Mouse (Mus musculus) liver, postnatal 0 days (tissue): ENCODE measurements at regions not wholly inside any gene's neighbourhood (a gene's known extent, or its start where the extent isn't known, plus 50 kb on each side); places are given as distances from the start of the nearest gene placed in this dataset.

Experiments used
- ATAC-seq: fragments of 200-750 bp; cut with Nextera tagmentation; 2 replicates; pipeline ENCODE4 v1.8.0; 2017; ENCODE audit warnings: mild to moderate bottlenecking, moderate library complexity
- DNase-seq: peaks from one replicate; pipeline ENCODE4 v3.0.0-alpha.2; 2016
- H3K27ac ChIP-seq: fragments of 300-500 bp; sonication (generic); 2 replicates; pipeline ENCODE4 v1.5.1; 2014; ENCODE audit warnings: antibody characterized with exemption, moderate library complexity, mild to moderate bottlenecking, low read depth
- H3K27me3 ChIP-seq: fragments of 300-500 bp; sonication (generic); 2 replicates; pipeline ENCODE4 v1.6.1; 2014; ENCODE audit warnings: low read length, control low read depth, mixed read lengths; ENCODE audit not compliant: insufficient read depth
- H3K36me3 ChIP-seq: fragments of 300-500 bp; sonication (generic); replicated peaks from 2 replicates; pipeline ENCODE4 v1.6.1; 2014; ENCODE audit warnings: mild to moderate bottlenecking, control low read depth, low read length, moderate library complexity, mixed read lengths; ENCODE audit not compliant: insufficient read depth
- H3K4me1 ChIP-seq: fragments of 300-500 bp; sonication (generic); 2 replicates; pipeline ENCODE4 v1.6.1; 2014; ENCODE audit warnings: antibody characterized with exemption, mild to moderate bottlenecking, control low read depth; ENCODE audit not compliant: insufficient read depth
- H3K4me2 ChIP-seq: fragments of 300-500 bp; sonication (generic); 2 replicates; pipeline ENCODE4 v1.6.1; 2014; ENCODE audit warnings: low read depth, mild to moderate bottlenecking, low read length, moderate library complexity, mixed read lengths
- H3K4me3 ChIP-seq: fragments of 300-500 bp; sonication (generic); 2 replicates; pipeline ENCODE4 v1.5.1; 2014; ENCODE audit warnings: low read depth, low read length
- H3K9ac ChIP-seq: fragments of 300-500 bp; sonication (generic); replicated peaks from 2 replicates; pipeline ENCODE4 v1.6.1; 2014; ENCODE audit warnings: mild to moderate bottlenecking, moderate library complexity
- H3K9me3 ChIP-seq: fragments of 300-500 bp; sonication (generic); 2 replicates; pipeline ENCODE4 v1.6.1; 2016; ENCODE audit warnings: mild to moderate bottlenecking, control low read depth, low read length, mixed read lengths
- CTCF ChIP-seq: sonication (generic); IDR thresholded peaks from 2 replicates; pipeline ENCODE4 v1.5.1; 2016; ENCODE audit warnings: antibody characterized with exemption, low read depth
- EP300 ChIP-seq: IDR thresholded peaks from 2 replicates; pipeline ENCODE4 v1.6.1; 2016; ENCODE audit warnings: antibody characterized with exemption, low read depth, mild to moderate bottlenecking
- WGBS: fragments of 180-500 bp; shearing (Covaris S2); extraction: QIAGEN DNeasy Blood & Tissue Kit; methylation state at CpG from one replicate; pipeline ENCODE4 v1.1.7; 2014; ENCODE audit not compliant: insufficient replicate concordance; 5-methylcytosine and 5-hydroxymethylcytosine counted together

DNA sequence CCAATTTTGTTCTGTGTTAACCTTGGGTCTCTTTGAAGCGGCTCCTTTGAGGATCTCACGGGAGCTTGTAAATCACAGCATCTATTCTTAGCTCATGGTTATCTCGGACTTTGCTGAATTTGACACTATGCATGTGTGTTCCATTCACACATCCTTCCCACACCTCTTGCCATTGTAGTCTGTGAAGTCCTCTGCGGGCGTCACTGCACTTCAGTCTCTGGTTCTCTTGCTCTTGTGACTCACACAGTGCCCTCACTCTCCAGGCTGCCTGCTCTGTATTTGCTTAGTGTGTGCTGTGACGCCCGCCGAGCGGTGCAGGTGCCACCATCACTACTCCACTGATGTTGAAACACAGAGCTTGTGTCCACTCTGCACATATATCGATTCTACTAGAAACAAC, 1271.2 kb downstream of the Synb start:
- Histone ChIP-seq H3K4me2 (no peak overlapping the region), H3K27ac (no peak overlapping the region), H3K4me3 (no peak overlapping the region), H3K27me3 (no peaks in the 10 kb centered on the region), H3K9ac (no peak overlapping the region), H3K9me3 (no peaks in the 10 kb centered on the region), H3K4me1 (no peaks in the 10 kb centered on the region), H3K36me3 (no peaks in the 10 kb centered on the region)
- WGBS, result 80% methylated on average over 10 of the region's 10 CpGs
- ATAC-seq (no peak), DNase-seq (no peak)
- TF ChIP-seq EP300 (no peak), CTCF (no peak)

DNA sequence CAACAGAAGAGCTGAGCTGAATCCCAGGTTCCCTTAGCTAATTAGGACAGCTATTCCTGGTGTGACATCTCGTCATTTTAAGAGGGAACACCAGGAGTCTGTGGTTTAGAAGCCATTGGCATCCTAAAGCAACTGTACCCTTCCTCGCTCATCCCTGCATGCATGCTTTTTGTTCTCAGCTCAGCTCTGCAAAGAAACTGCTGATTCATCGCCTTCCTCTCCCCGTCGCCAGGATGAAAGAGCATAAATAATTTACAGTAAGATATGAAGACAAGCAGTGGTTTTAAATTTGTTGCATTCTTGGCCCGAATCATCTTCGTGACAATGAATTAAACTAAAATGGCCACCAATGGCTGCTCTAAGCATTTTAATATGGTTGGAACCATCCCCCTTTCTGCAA, 1272.9 kb downstream of the Synb start:
- Histone ChIP-seq H3K4me2 (no peak overlapping the region), H3K9me3 (no peaks in the 10 kb centered on the region), H3K4me1 (no peaks in the 10 kb centered on the region), H3K27me3 (no peaks in the 10 kb centered on the region), H3K9ac (no peak overlapping the region), H3K27ac (no peak overlapping the region), H3K4me3 (no peak overlapping the region), H3K36me3 (no peaks in the 10 kb centered on the region)
- TF ChIP-seq CTCF (no peak), EP300 (no peak)
- 33% methylated on average over 7 of the region's 7 CpGs for WGBS
- ATAC-seq (no peak), DNase-seq (no peak)

DNA sequence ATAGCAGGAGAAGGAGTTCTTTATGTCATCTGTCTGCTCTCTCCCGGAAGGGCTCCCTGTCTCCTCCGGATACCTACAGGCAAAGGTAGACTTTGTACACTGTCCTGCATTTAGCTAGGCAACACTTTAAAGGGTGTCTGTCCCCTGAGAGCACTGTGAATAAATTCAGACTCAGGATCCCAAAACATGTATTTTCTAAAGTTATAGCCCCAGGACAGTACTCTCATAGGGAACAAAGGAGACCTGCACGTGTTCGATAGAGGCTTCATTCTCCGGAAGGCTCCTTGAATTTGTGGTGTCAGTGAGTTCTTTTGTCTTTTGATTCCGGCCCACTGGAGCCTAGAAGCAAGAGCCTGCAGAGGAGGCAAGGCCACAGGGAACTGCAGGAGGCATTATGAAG, 1273.3 kb downstream of the Synb start:
- Histone ChIP-seq H3K36me3 (no peaks in the 10 kb centered on the region), H3K27me3 (no peaks in the 10 kb centered on the region), H3K9ac (no peak overlapping the region), H3K27ac (no peak overlapping the region), H3K9me3 (no peaks in the 10 kb centered on the region), H3K4me1 (no peaks in the 10 kb centered on the region), H3K4me2 (no peak overlapping the region), H3K4me3 (no peak overlapping the region)
- no peak for DNase-seq
- no peak for ATAC-seq
- WGBS, result 86% methylated on average over 6 of the region's 6 CpGs
- TF ChIP-seq EP300, result no peak
- TF ChIP-seq CTCF, result no peak

DNA sequence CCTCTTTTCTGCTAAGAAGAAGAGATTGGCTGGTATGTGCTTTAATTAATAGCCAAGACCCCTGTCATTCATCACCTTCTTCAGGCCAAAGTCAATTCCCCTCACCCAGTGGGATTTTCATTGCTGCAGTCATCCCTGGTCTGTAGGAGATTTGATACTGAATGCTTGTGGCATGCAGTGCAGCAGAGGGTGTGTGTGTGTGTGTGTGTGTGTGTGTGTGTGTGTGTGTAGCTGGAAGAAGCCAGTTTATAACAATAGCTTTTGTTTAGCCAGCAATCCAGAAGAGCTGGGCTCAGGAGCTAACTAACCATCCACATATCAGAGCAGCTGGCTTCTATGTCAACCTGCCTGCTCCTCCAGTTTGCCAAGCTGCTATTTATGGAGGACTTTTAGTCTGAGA, 1275.4 kb downstream of the Synb start:
- no peak for ATAC-seq
- DNase-seq, result no peak
- Histone ChIP-seq H3K9ac (no peak overlapping the region), H3K4me2 (no peak overlapping the region), H3K36me3 (no peaks in the 10 kb centered on the region), H3K4me3 (no peak overlapping the region), H3K27me3 (no peaks in the 10 kb centered on the region), H3K4me1 (no peaks in the 10 kb centered on the region), H3K27ac (no peak overlapping the region), H3K9me3 (no peaks in the 10 kb centered on the region)
- no peak for TF ChIP-seq EP300
- no peak for TF ChIP-seq CTCF

DNA sequence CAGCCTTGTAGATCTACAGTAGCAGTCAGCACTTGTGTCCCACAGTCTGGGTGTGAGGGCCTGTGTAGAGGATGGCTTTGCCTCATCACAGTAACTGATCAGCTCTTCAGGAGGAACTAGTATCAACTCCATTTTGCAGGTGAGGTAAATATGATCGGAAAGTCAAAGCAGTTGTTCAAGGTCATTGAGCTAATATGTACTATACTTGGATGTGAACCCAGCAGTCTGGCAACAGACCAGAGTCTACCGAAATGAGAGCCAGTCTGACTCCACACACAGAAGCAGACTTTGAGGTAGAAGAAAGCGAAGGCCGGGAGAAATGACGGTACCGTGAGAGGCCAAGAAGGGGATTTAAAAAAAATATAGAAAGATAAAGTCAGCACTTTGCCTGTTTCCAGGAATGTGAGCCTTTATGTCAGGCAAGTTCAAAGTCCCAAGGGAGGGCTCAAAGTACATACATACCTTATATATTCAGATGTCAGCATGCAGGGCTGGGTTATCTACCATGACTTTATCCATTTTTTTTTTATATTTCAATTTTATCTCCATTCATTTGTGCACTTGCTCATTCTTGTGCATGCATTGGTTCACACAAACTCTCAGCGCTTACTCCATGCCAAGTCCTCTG, 1297.2 kb downstream of the Synb start:
- no peak overlapping the region for H3K4me2 ChIP-seq
- no peak for TF ChIP-seq CTCF
- no peak for TF ChIP-seq EP300
- no peak for ATAC-seq

DNA sequence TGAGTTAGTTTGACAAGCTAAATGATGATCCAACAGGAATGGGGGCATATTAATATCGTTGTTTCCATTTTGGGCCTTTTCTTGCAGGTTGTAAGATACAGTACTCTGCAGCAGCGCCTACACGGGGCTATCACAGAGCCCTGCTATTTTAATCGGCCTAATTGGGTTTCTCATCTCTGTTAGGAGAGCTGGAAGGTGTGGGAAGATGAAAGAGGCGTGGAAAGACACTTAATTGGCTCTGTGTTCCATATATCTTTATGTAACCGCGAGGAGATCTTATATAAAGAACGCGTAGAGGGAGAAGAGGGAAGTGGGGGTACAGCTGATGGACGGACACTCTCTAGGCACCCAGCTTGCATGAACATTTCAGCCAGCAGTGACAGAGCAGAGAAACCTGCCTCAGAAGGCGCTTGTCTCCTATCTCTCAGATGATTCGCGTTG, 1300.5 kb downstream of the Synb start:
- WGBS, result 54% methylated on average over 13 of the region's 13 CpGs
- Histone ChIP-seq H3K36me3 (no peaks in the 10 kb centered on the region), H3K27me3 (no peaks in the 10 kb centered on the region)

More for the DNA sequence above, 1297.2 kb downstream of the Synb start:
- H3K27me3 ChIP-seq, result no peaks in the 10 kb centered on the region
- H3K27ac ChIP-seq, result no peak overlapping the region
- no peak overlapping the region for H3K9ac ChIP-seq
- H3K4me1 ChIP-seq, result no peaks in the 10 kb centered on the region
- WGBS, result 84% methylated on average over 7 of the region's 7 CpGs
- no peaks in the 10 kb centered on the region for H3K36me3 ChIP-seq
- DNase-seq, result no peak
- H3K9me3 ChIP-seq, result no peaks in the 10 kb centered on the region
- no peak overlapping the region for H3K4me3 ChIP-seq

DNA sequence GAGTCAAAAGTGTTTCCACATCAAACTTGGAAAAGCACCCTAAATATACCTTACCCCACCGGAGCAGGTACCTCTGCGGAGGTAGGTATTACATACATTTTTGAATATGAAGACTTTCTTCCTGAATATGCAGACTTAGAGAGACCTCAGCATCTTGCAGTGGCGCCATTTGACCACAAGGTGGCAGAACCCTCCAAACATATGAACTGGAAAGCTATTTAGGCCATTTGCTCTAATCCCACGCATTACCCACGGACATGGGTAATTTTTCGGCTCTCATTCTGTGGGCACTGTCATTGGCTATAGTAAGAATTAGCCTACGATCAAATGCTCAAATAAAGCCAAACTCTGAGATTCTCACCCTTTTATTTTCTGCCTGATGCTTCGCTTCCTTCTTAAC, 1301.0 kb downstream of the Synb start:
- no peak overlapping the region for H3K9ac ChIP-seq
- H3K4me2 ChIP-seq, result no peak overlapping the region
- no peaks in the 10 kb centered on the region for H3K4me1 ChIP-seq
- no peaks in the 10 kb centered on the region for H3K36me3 ChIP-seq
- DNase-seq (peak; percentile 58), ATAC-seq (no peak)
- H3K9me3 ChIP-seq, result no peaks in the 10 kb centered on the region
- H3K4me3 ChIP-seq, result no peak overlapping the region
- WGBS, result 11% methylated on average over 8 of the region's 8 CpGs
- no peak overlapping the region for H3K27ac ChIP-seq
- no peaks in the 10 kb centered on the region for H3K27me3 ChIP-seq
- TF ChIP-seq EP300 (no peak), CTCF (peak; percentile 88)

More for the DNA sequence above, 1300.5 kb downstream of the Synb start:
- Histone ChIP-seq H3K4me1 (no peaks in the 10 kb centered on the region), H3K4me3 (no peak overlapping the region), H3K9me3 (no peaks in the 10 kb centered on the region), H3K9ac (no peak overlapping the region), H3K27ac (no peak overlapping the region), H3K4me2 (no peak overlapping the region)
- DNase-seq, result no peak
- TF ChIP-seq EP300 (no peak), CTCF (no peak)
- ATAC-seq, result no peak
